Mouse (Mus musculus) lung, embryonic 14.5 days (tissue): ENCODE measurements at regions not wholly inside any gene's neighbourhood (a gene's known extent, or its start where the extent isn't known, plus 50 kb on each side); places are given as distances from the start of the nearest gene placed in this dataset.

ENCODE experiments used
- ATAC-seq: fragments of 200-750 bp; cut with Nextera tagmentation; 2 replicates; pipeline ENCODE4 v1.8.0; 2017; ENCODE audit warnings: mild to moderate bottlenecking, moderate TSS enrichment, moderate library complexity; ENCODE audit not compliant: insufficient read depth
- DNase-seq: peaks from one replicate; pipeline ENCODE4 v3.0.0-alpha.2; 2015
- H3K27ac ChIP-seq: fragments of 300-500 bp; sonication (generic); 2 replicates; pipeline ENCODE4 v1.5.1; 2014; ENCODE audit warnings: low read depth, mild to moderate bottlenecking, moderate library complexity
- H3K27me3 ChIP-seq: fragments of 300-500 bp; sonication (generic); 2 replicates; pipeline ENCODE4 v1.6.1; 2014; ENCODE audit warnings: low read length, control low read depth; ENCODE audit not compliant: insufficient read depth
- H3K36me3 ChIP-seq: fragments of 300-500 bp; sonication (generic); 2 replicates; pipeline ENCODE4 v1.6.1; 2014; ENCODE audit warnings: control low read depth; ENCODE audit not compliant: insufficient read depth
- H3K4me1 ChIP-seq: fragments of 300-500 bp; sonication (generic); 2 replicates; pipeline ENCODE4 v1.6.1; 2014; ENCODE audit warnings: antibody characterized with exemption, control low read depth; ENCODE audit not compliant: insufficient read depth
- H3K4me2 ChIP-seq: fragments of 300-500 bp; sonication (generic); 2 replicates; pipeline ENCODE4 v1.6.1; 2014; ENCODE audit warnings: mild to moderate bottlenecking
- H3K4me3 ChIP-seq: fragments of 300-500 bp; sonication (generic); 2 replicates; pipeline ENCODE4 v1.5.1; 2014; ENCODE audit warnings: low read depth, low read length
- H3K9ac ChIP-seq: fragments of 300-500 bp; sonication (generic); 2 replicates; pipeline ENCODE4 v1.6.1; 2014
- H3K9me3 ChIP-seq: fragments of 300-500 bp; sonication (generic); 2 replicates; pipeline ENCODE4 v1.6.1; 2016; ENCODE audit warnings: low read depth, low read length, control low read depth
- CTCF ChIP-seq: IDR thresholded peaks from 2 replicates; pipeline ENCODE4 v1.5.1; 2016; ENCODE audit warnings: antibody characterized with exemption, low read depth
- WGBS: fragments of 180-500 bp; shearing (Covaris S2); extraction: QIAGEN DNeasy Blood & Tissue Kit; methylation state at CpG from one replicate; pipeline ENCODE4 v1.1.7; 2014; 5-methylcytosine and 5-hydroxymethylcytosine counted together

DNA sequence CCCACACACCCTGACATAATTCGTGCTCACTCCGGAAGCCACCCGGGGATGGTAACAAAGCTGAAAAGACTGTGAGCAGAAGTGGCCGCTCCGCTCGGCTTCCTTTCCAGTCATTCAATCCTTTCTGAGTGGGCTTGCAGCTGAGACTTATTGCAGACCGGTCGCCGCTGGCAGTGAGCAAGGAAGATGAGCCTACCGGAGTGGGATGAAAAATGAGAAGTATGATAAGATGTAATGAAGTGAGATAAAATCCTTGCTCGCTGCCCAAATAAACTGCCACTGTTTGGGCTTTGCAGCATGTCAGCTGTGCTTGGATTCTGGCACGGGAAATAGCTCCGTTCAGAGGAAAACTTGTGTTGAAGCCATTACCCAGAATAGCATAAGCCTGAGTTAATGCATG is 82.7 kb upstream of the Lingo2 start:
- 28% methylated on average over 13 of the region's 13 CpGs for WGBS
- TF ChIP-seq CTCF = no peak
- no peak overlapping the region for H3K4me3 ChIP-seq
- peaks cover 3% of the 10 kb centered on the region; the same call in 1 of the 2 replicates for H3K27me3 ChIP-seq
- no peak overlapping the region for H3K27ac ChIP-seq
- H3K4me2 ChIP-seq = peak overlapping the region; percentile 46
- H3K4me1 ChIP-seq = no peaks in the 10 kb centered on the region
- H3K9ac ChIP-seq = no peak overlapping the region
- no peaks in the 10 kb centered on the region for H3K9me3 ChIP-seq
- ATAC-seq (peak; percentile 81), DNase-seq (peak; percentile 76)
- H3K36me3 ChIP-seq = no peaks in the 10 kb centered on the region
